Mouse (Mus musculus) lung, embryonic 16.5 days (tissue): Measurements from ENCODE around the gene Zfp956. TPM values are rescaled to one million over a fixed set of nuclear protein-coding genes. Genes with fewer than 3 reads are reported as not detected.

Experiments used
- polyA plus RNA-seq: library from polyadenylated mRNA; unstranded; fragments of >200 nt; fragmentation: Nextera tagmentation; extraction: Ambion mirVana; gene quantifications from 2 replicates; pipeline ENCODE4 v1.2.1, GENCODE M21; 2015

Gene Zfp956
- polyA plus RNA-seq, 1 experiment from 2014 or later, result 9.2 TPM

Other genes with a start within 250 kb of the Zfp956 start
- 334 and 362 TPM in 2 replicates for gene Pdia4, start 140.0 kb upstream of the Zfp956 start, polyA plus RNA-seq
- 3.1 and 4.7 TPM in 2 replicates for gene Zfp786, start 122.5 kb upstream of the Zfp956 start, polyA plus RNA-seq
- gene Zfp398, start 117.7 kb upstream of the Zfp956 start, polyA plus RNA-seq, result 8.6 and 8.9 TPM in 2 replicates
- 14.3 and 14.9 TPM in 2 replicates for gene Zfp282, start 76.2 kb upstream of the Zfp956 start, polyA plus RNA-seq
- 19.9 and 20.5 TPM in 2 replicates for gene Zfp212, start 32.9 kb upstream of the Zfp956 start, polyA plus RNA-seq
- 4.8 and 6.1 TPM in 2 replicates for gene Zfp777, start 95.5 kb downstream of the Zfp956 start, polyA plus RNA-seq
- 7.0 and 11.3 TPM in 2 replicates for gene Zfp746, start 133.2 kb downstream of the Zfp956 start, polyA plus RNA-seq